Mouse (Mus musculus): ENCODE measurements at regions not wholly inside any gene's neighbourhood (a gene's known extent, or its start where the extent isn't known, plus 50 kb on each side); places are given as distances from the start of the nearest gene placed in this dataset.

DNA sequence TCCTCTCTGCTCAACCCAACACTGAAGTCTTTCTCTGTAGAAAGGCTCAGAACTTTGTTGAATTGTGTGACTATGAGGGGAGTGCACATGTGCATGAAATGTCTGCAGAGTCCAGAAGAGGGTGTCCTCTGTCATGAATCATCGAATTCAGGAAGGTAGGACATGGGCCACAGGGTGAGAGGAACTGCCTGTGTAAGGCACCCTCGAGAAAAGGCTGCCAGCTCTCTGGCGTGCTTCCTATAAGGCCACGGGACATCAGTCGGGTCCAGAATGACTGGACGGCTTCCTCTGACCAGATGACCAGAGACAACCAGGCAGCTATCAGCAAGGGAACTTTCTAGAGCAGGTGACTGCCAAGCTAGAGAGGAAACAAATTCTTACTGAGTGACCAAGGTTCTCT is 91.1 kb upstream of the Zdhhc25 start:
- no peak for TF ChIP-seq CTCF (IDR thresholded peaks at IDR 0.05; ENCODE audit: extremely low read depth, insufficient read depth, low read length)
- no peak for TF ChIP-seq POLR2A (IDR thresholded peaks at IDR 0.05; ENCODE audit: extremely low read depth, insufficient read depth, low read length)

Measured in cortical plate, adult 2 months (tissue).